Mouse (Mus musculus): Measurements from ENCODE around the gene Slc48a1. TPM values are rescaled to one million over a fixed set of nuclear protein-coding genes. Genes with fewer than 3 reads are reported as not detected.

Slc48a1 gene
- polyA plus RNA-seq, 1 experiment, result 133 TPM

DNA sequence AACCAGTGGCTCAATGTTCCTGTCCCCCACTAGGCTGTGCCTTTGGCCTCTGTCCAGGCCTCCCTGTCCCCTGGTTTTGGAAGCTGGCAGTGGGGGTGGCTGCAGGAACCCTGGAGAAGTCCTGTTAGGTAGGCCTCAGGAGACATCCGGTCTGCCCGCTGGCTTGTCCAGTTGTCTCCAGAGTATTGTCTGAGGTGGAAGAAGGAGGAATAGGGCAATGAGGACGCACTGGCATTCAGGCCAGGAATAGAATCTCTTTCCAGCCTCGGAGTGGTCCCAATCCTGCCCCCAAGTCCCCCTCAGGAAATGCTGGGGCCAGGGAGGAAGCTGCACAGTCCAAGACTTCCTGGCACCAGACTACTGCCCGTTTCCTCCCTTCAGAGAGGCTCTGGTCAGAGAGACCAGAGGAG, 4.4 kb upstream of the Slc48a1 start:
- Histone ChIP-seq H3K27me3 (ENCODE audit: control insufficient read depth, insufficient read depth, low read length) (no peaks in the 10 kb centered on the region), H3K4me3 (replicated peaks; ENCODE audit: insufficient read depth, low read depth, low read length) (no peak overlapping the region), H3K4me1 (ENCODE audit: control insufficient read depth, insufficient read depth, low read length) (no peaks in the 10 kb centered on the region), H3K27ac (ENCODE audit: insufficient read depth, low read length) (no peak overlapping the region)
- WGBS, result 57% methylated on average over 5 of the region's 5 CpGs
- TF ChIP-seq CTCF (IDR thresholded peaks at IDR 0.05; ENCODE audit: borderline replicate concordance, insufficient read depth, low read depth, low read length), result no peak
- TF ChIP-seq POLR2A (IDR thresholded peaks at IDR 0.05; ENCODE audit: borderline replicate concordance, insufficient read depth, low read length), result no peak
- no peak for DNase-seq

DNA sequence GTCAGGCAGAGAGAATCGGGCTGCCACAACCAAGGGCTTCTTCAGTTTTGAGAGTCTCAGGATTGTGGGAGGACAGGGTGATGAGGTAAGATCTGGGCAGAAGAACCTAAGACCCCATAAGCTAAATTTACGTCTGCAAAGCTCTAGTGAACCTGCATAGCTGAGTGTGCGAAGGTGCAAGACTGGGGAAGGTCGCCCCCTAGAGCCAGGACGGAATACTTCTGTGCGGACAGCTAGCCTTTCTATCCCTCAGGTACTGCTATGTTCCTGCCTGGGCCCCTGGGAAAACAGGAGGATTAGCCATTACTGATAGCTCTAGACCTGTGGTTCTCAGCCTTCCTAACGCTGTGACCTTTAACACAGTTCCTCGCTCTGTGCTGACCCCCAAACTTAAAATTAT, 1.8 kb upstream of the Slc48a1 start:
- H3K27ac ChIP-seq (ENCODE audit: insufficient read depth, low read length), result no peak overlapping the region
- TF ChIP-seq POLR2A (IDR thresholded peaks at IDR 0.05; ENCODE audit: borderline replicate concordance, insufficient read depth, low read length), result no peak
- peak; percentile 88 for TF ChIP-seq CTCF (IDR thresholded peaks at IDR 0.05; ENCODE audit: borderline replicate concordance, insufficient read depth, low read depth, low read length)
- no peak overlapping the region for H3K4me3 ChIP-seq (replicated peaks; ENCODE audit: insufficient read depth, low read depth, low read length)
- WGBS, result 13% methylated on average over 8 of the region's 8 CpGs
- peak; percentile 66 to 76 for DNase-seq
- no peaks in the 10 kb centered on the region for H3K27me3 ChIP-seq (ENCODE audit: control insufficient read depth, insufficient read depth, low read length)
- H3K4me1 ChIP-seq (ENCODE audit: control insufficient read depth, insufficient read depth, low read length), result no peaks in the 10 kb centered on the region

DNA sequence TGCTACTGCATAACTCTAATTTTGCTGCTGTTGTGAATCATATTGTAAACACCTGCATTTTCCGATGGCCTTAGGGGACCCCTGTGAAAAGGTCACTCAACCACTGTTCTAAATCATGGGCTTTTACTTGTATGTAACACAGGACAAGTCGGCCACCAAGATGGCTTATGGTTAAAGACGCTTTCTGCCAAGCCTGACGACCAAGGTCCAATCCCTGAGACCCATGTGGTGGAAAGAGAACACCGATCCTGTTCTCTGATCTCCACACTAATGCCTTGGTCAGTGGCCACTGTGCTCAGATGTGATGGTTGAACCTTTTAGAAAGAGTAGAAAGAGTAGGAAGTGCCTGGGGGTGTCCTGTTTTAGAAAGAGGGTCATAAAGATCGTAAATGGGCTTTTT, 1.4 kb upstream of the Slc48a1 start:
- no peak for TF ChIP-seq CTCF (IDR thresholded peaks at IDR 0.05; ENCODE audit: borderline replicate concordance, insufficient read depth, low read depth, low read length)
- no peak for TF ChIP-seq POLR2A (IDR thresholded peaks at IDR 0.05; ENCODE audit: borderline replicate concordance, insufficient read depth, low read length)
- DNase-seq, result no peak
- Histone ChIP-seq H3K27me3 (ENCODE audit: control insufficient read depth, insufficient read depth, low read length) (no peaks in the 10 kb centered on the region), H3K27ac (ENCODE audit: insufficient read depth, low read length) (no peak overlapping the region), H3K4me1 (ENCODE audit: control insufficient read depth, insufficient read depth, low read length) (no peaks in the 10 kb centered on the region), H3K4me3 (replicated peaks; ENCODE audit: insufficient read depth, low read depth, low read length) (no peak overlapping the region)
- 85% methylated on average over 6 of the region's 6 CpGs for WGBS

DNA sequence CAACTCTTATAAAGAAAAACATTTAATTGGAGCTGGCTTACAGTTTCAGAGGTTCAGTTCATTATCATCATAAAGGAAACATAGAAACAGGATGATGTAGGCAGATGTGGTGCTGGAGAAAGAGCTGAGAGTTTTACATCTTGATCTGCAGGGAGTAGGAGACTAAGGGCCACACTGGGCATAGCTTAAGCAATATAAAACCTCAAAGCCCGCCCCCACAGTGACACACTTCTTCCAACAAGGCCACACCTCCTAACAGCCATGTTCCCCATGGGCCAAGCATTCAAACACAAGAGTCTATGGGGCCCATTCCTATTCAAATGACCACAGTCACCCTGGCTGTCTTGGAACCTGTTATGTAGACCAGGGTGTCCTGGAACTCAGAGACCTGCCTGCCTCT, 1.3 kb downstream of the Slc48a1 start:
- no peaks in the 10 kb centered on the region for H3K4me1 ChIP-seq (ENCODE audit: control insufficient read depth, insufficient read depth, low read length)
- H3K4me3 ChIP-seq (replicated peaks; ENCODE audit: insufficient read depth, low read depth, low read length), result no peak overlapping the region
- no peaks in the 10 kb centered on the region for H3K27me3 ChIP-seq (ENCODE audit: control insufficient read depth, insufficient read depth, low read length)
- H3K27ac ChIP-seq (ENCODE audit: insufficient read depth, low read length), result no peak overlapping the region
- TF ChIP-seq POLR2A (IDR thresholded peaks at IDR 0.05; ENCODE audit: borderline replicate concordance, insufficient read depth, low read length), result no peak
- TF ChIP-seq CTCF (IDR thresholded peaks at IDR 0.05; ENCODE audit: borderline replicate concordance, insufficient read depth, low read depth, low read length), result no peak
- DNase-seq, result no peak
- 100% methylated on average over 1 of the region's 1 CpGs for WGBS

DNA sequence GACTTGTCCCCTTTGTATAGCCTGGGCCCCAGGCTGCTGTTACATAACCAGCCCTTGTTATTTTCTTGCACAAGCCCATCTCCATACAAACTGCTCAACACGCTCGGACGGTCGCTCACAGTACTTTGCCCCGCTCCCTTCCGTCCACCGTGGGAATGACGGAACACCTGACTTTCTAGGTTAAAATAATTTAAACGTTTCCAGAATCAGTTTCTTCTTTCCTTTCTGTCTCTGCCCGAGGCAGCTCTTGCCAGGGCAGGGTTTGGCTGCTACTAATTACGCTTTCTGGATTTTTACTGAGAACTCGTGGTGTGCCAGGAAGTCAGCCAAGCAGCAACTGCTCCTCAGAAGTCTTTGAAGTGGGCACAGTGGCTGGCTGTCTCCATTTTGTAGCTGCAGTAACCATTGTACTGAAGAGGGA, 2.3 kb downstream of the Slc48a1 start:
- no peaks in the 10 kb centered on the region for H3K27me3 ChIP-seq (ENCODE audit: control insufficient read depth, insufficient read depth, low read length)
- no peak overlapping the region for H3K27ac ChIP-seq (ENCODE audit: insufficient read depth, low read length)
- H3K4me3 ChIP-seq (replicated peaks; ENCODE audit: insufficient read depth, low read depth, low read length), result no peak overlapping the region
- no peaks in the 10 kb centered on the region; the same call in 1 of the 2 replicates for H3K4me1 ChIP-seq (ENCODE audit: control insufficient read depth, insufficient read depth, low read length)
- TF ChIP-seq CTCF (IDR thresholded peaks at IDR 0.05; ENCODE audit: borderline replicate concordance, insufficient read depth, low read depth, low read length) (no peak), POLR2A (IDR thresholded peaks at IDR 0.05; ENCODE audit: borderline replicate concordance, insufficient read depth, low read length) (no peak)
- 58% methylated on average over 12 of the region's 12 CpGs for WGBS
- DNase-seq, result no peak

DNA sequence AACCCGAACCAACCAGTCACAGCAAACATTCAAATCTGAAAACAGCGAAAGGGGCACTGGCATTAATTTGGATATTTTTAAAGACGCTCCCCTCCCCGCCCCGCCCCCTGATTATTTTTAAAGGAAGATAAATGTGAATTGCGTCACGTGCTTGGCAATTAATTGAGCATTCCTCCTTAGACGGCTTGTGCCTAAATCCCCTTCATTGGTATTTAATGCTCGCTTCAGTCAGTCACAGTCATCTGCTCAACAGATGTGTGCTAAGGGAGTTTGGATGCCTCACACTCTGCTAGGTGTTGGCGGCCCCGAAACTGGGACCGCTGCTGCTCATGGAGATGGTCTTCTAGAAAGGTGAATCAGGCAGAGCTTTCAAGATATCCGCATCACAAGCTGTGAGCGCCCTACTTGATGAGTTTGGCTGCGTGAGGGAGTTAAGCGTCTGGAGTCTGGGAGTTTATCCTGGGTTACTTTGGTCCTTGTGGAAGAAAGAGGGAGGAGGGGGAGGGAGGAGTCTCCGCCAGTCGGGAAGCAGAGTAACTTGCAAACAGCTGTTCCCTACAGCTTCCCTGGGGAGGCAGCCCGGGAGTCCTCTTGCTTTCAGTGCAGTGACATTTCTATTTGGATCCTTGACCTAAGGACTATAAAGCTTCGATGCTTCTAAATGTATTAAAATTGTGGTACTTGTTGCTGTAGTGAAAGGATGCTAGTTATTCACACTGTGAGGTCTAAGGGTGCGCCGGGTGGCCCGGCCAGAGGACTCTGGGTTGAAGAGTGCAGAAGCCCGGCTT, 3.8 kb downstream of the Slc48a1 start:
- no peak for TF ChIP-seq POLR2A (IDR thresholded peaks at IDR 0.05; ENCODE audit: borderline replicate concordance, insufficient read depth, low read length)
- no peak for TF ChIP-seq CTCF (IDR thresholded peaks at IDR 0.05; ENCODE audit: borderline replicate concordance, insufficient read depth, low read depth, low read length)
- H3K27ac ChIP-seq (ENCODE audit: insufficient read depth, low read length), result no peak overlapping the region

DNA sequence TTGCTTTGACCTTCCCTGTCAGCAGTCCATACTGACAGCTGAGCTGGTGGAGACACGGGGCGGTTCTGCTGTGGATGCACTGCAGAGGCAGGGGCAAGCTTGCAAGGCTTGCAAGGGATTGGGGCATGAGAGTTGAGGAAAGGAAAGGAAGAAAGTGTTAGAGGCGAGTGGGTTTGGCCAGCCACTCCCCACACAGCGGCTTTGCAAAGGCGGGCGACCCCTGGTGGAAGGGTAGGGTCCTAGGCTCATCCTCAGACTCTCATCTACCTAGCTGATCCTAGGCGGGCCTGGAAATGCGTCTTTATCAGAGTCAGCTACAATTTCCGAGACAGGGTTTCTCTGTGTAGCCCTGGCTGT, 4.4 kb downstream of the Slc48a1 start:
- Histone ChIP-seq H3K4me1 (ENCODE audit: control insufficient read depth, insufficient read depth, low read length) (peaks cover 18% of the 10 kb centered on the region), H3K4me3 (replicated peaks; ENCODE audit: insufficient read depth, low read depth, low read length) (no peak overlapping the region), H3K27me3 (ENCODE audit: control insufficient read depth, insufficient read depth, low read length) (no peaks in the 10 kb centered on the region), H3K27ac (ENCODE audit: insufficient read depth, low read length) (no peak overlapping the region)
- TF ChIP-seq CTCF (IDR thresholded peaks at IDR 0.05; ENCODE audit: borderline replicate concordance, insufficient read depth, low read depth, low read length), result peak; percentile 46
- no peak for TF ChIP-seq POLR2A (IDR thresholded peaks at IDR 0.05; ENCODE audit: borderline replicate concordance, insufficient read depth, low read length)
- 31% methylated on average over 9 of the region's 9 CpGs for WGBS
- no peak for DNase-seq

More for the DNA sequence above, 3.8 kb downstream of the Slc48a1 start:
- no peak for DNase-seq
- Histone ChIP-seq H3K4me3 (replicated peaks; ENCODE audit: insufficient read depth, low read depth, low read length) (no peak overlapping the region), H3K4me1 (ENCODE audit: control insufficient read depth, insufficient read depth, low read length) (peaks cover 13% of the 10 kb centered on the region), H3K27me3 (ENCODE audit: control insufficient read depth, insufficient read depth, low read length) (no peaks in the 10 kb centered on the region)
- 53% methylated on average over 24 of the region's 24 CpGs for WGBS

DNA sequence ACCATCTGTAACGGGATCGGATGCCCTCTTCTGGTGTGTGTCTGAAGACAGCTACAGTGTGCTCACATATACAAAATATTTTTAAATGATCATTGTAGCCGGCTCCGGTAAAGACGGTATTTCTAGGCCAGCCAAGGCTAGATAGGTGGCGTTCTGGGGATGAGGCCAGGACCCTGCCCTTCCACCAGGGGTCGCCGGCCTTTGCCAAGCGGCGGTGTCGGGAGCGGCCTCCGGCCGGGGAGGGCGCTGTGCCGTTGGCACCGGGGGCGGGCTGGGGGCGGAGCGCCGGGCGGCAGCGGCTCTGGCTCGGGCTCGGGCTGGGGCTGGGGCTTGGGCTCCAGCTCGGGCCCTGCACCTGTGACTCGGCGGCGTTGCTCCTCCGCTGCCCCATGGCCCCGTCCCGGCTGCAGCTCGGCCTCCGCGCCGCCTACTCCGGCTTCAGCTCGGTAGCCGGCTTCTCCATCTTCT, 5.8 kb downstream of the Slc48a1 start:
- H3K27me3 ChIP-seq (ENCODE audit: control insufficient read depth, insufficient read depth, low read length), result no peaks in the 10 kb centered on the region
- H3K4me3 ChIP-seq (replicated peaks; ENCODE audit: insufficient read depth, low read depth, low read length), result peak overlapping the region; percentile 68
- peaks cover 28% of the 10 kb centered on the region for H3K4me1 ChIP-seq (ENCODE audit: control insufficient read depth, insufficient read depth, low read length)
- DNase-seq, result peak; percentile 91 to 92
- H3K27ac ChIP-seq (ENCODE audit: insufficient read depth, low read length), result peak overlapping the region; percentile 94
- WGBS, result under 1% methylated on average over 38 of the region's 39 CpGs
- TF ChIP-seq POLR2A (IDR thresholded peaks at IDR 0.05; ENCODE audit: borderline replicate concordance, insufficient read depth, low read length) (peak; percentile 68), CTCF (IDR thresholded peaks at IDR 0.05; ENCODE audit: borderline replicate concordance, insufficient read depth, low read depth, low read length) (peak; percentile 86)
